Mouse (Mus musculus) kidney, embryonic 14.5 days (tissue): ENCODE results near the gene Acot6. TPM values are rescaled to one million over a fixed set of nuclear protein-coding genes. Genes with fewer than 3 reads are reported as not detected.

Source experiments
- ATAC-seq: fragments of 200-750 bp; cut with Nextera tagmentation; 2 replicates; pipeline ENCODE4 v1.8.0; 2017; ENCODE audit warnings: moderate number of reproducible peaks, mild to moderate bottlenecking, moderate TSS enrichment, moderate library complexity; ENCODE audit not compliant: low FRiP score, low TSS enrichment
- H3K27ac ChIP-seq: fragments of 300-500 bp; sonication (generic); 2 replicates; pipeline ENCODE4 v1.5.1; 2014; ENCODE audit warnings: low read depth, mild to moderate bottlenecking, low read length, moderate library complexity, mixed read lengths
- H3K27me3 ChIP-seq: fragments of 300-500 bp; sonication (generic); 2 replicates; pipeline ENCODE4 v1.6.1; 2014; ENCODE audit warnings: mild to moderate bottlenecking, low read length; ENCODE audit not compliant: control insufficient read depth, insufficient read depth
- H3K36me3 ChIP-seq: fragments of 300-500 bp; sonication (generic); 2 replicates; pipeline ENCODE4 v1.6.1; 2014; ENCODE audit warnings: low read length, mixed read lengths; ENCODE audit not compliant: control insufficient read depth, insufficient read depth
- H3K4me1 ChIP-seq: fragments of 300-500 bp; sonication (generic); 2 replicates; pipeline ENCODE4 v1.6.1; 2014; ENCODE audit warnings: low read length, mixed read lengths; ENCODE audit not compliant: control insufficient read depth, insufficient read depth
- H3K4me2 ChIP-seq: fragments of 300-500 bp; sonication (generic); replicated peaks from 2 replicates; pipeline ENCODE4 v1.6.1; 2014; ENCODE audit warnings: low read depth, mild to moderate bottlenecking, low read length
- H3K4me3 ChIP-seq: fragments of 300-500 bp; sonication (generic); 2 replicates; pipeline ENCODE4 v1.5.1; 2014; ENCODE audit warnings: mild to moderate bottlenecking, low read length
- H3K9ac ChIP-seq: fragments of 300-500 bp; sonication (generic); 2 replicates; pipeline ENCODE4 v1.6.1; 2014; ENCODE audit warnings: low read depth, mild to moderate bottlenecking, low read length, moderate library complexity
- H3K9me3 ChIP-seq: fragments of 300-500 bp; sonication (generic); 2 replicates; pipeline ENCODE4 v1.6.1; 2016; ENCODE audit warnings: low read length; ENCODE audit not compliant: control insufficient read depth
- WGBS: fragments of 180-500 bp; shearing (Covaris S2); extraction: QIAGEN DNeasy Blood & Tissue Kit; methylation state at CpG from one replicate; pipeline ENCODE4 v1.1.7; 2014; 5-methylcytosine and 5-hydroxymethylcytosine counted together
- polyA plus RNA-seq: library from polyadenylated mRNA; unstranded; fragments of >200 nt; fragmentation: Nextera tagmentation; extraction: Ambion mirVana; gene quantifications from 2 replicates; pipeline ENCODE4 v1.2.1, GENCODE M21; 2014

Gene Acot6
- polyA plus RNA-seq, 1 experiment from 2014 or later: 1.7 TPM

- Histone ChIP-seq H3K27ac (no peak overlapping the region), H3K27me3 (no peaks in the 10 kb centered on the region), H3K4me2 (no peak overlapping the region), H3K4me1 (peaks cover 8% of the 10 kb centered on the region; the same call in 1 of the 2 replicates), H3K9ac (no peak overlapping the region), H3K4me3 (no peak overlapping the region), H3K36me3 (no peaks in the 10 kb centered on the region), H3K9me3 (no peaks in the 10 kb centered on the region)
- no peak for ATAC-seq
- 93% methylated on average over 4 of the region's 4 CpGs for WGBS
Measured at GRCm38 (mm10) chr12:84110814-84111213, 10.4 kb downstream of the Acot6 start.

DNA sequence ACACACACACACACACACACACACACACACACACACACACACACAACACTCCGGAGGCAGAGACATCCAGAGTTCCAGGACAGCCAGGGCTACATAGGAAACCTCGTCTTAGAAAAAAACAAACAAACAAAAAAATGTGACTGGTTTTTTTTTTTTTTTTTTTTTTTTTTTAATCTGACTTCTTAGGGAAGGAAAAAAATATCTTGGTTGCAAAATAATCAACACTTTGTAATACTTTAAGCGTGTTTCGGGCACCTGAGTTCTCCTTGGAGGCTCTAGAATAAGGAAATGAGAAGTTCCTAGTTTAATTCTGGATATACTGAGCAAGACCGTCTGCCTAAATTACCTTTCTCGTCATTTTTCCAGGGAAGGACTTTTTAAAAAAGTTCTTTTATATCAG, 13.2 kb downstream of the Acot6 start:
- Histone ChIP-seq H3K4me3 (peak overlapping the region; percentile 72), H3K27me3 (no peaks in the 10 kb centered on the region), H3K4me1 (peaks cover 8% of the 10 kb centered on the region; the same call in 1 of the 2 replicates), H3K4me2 (peak overlapping the region; percentile 61), H3K9ac (no peak overlapping the region), H3K36me3 (no peaks in the 10 kb centered on the region), H3K9me3 (no peaks in the 10 kb centered on the region), H3K27ac (no peak overlapping the region)
- ATAC-seq: no peak
- WGBS: 51% methylated on average over 6 of the region's 6 CpGs

- H3K27ac ChIP-seq: peak within 1 kb of the TSS; percentile 12; the same call in 1 of the 2 replicates
- WGBS: 3% methylated on average over 30 of the region's 35 CpGs
- peak within 1 kb of the TSS; percentile 72 for H3K4me3 ChIP-seq
- H3K9ac ChIP-seq: peak within 1 kb of the TSS; percentile 66
- H3K9me3 ChIP-seq: no peaks in the 10 kb centered on the region
- no peaks in the 10 kb centered on the region for H3K27me3 ChIP-seq
- peak; percentile 97 for ATAC-seq
- no peaks in the 10 kb centered on the region for H3K36me3 ChIP-seq
- peak within 1 kb of the TSS; percentile 61 for H3K4me2 ChIP-seq
- H3K4me1 ChIP-seq: peaks cover 8% of the 10 kb centered on the region; the same call in 1 of the 2 replicates
Measured at GRCm38 (mm10) chr12:84114153-84114994, 13.9 kb downstream of the Acot6 start, which contains the start of gene Dnal1. Dnal1 (plus strand) TSS chr12:84114366.

DNA sequence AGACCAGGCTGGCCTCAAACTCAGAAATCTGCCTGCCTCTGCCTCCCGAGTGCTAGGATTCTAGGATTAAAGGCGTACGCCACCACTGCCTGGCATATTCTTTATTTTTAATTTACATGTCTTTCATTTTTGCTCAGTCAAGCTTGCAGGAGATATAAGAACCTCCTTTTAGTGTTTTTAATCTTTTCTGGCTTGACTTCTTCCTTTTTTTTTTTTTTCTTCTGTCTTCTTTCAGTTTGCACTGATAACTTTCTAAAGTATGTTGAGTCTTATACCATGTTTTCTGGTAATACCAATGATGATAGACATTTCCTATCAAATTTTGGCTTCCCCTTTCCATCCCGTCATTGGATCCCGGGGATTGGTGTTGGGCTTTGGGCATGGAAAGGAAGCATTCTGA, 19.1 kb downstream of the Acot6 start:
- Histone ChIP-seq H3K9ac (no peak overlapping the region), H3K27ac (no peak overlapping the region), H3K9me3 (no peaks in the 10 kb centered on the region), H3K4me1 (peaks cover 8% of the 10 kb centered on the region; the same call in 1 of the 2 replicates), H3K4me3 (no peak overlapping the region), H3K36me3 (no peaks in the 10 kb centered on the region), H3K4me2 (no peak overlapping the region), H3K27me3 (no peaks in the 10 kb centered on the region)
- no peak for ATAC-seq
- WGBS: 95% methylated on average over 5 of the region's 5 CpGs

DNA sequence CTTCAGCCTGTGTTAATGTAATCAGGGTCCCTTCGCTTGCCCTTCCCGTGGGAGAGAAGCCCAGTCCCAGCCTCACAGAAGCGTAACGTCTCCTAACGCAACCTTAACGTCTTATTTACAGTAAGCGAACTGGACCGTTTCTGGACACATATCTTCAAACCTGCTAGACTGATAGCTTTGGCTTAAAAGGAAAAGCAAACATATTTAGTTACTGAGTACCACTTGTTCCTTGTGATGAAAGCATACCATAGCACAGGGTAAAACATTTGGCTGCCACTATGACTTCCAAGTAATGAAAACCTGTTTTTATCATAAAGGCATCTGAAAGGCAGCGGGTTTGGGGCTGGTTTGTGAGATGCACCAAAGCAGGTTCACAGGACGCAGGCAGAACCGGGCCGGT, 25.4 kb downstream of the Acot6 start:
- H3K4me3 ChIP-seq: no peak overlapping the region
- no peaks in the 10 kb centered on the region for H3K4me1 ChIP-seq
- H3K4me2 ChIP-seq: no peak overlapping the region
- no peak overlapping the region for H3K9ac ChIP-seq
- no peak for ATAC-seq
- H3K36me3 ChIP-seq: peaks cover 11% of the 10 kb centered on the region
- H3K27ac ChIP-seq: no peak overlapping the region
- H3K27me3 ChIP-seq: no peaks in the 10 kb centered on the region
- WGBS: 69% methylated on average over 12 of the region's 12 CpGs
- H3K9me3 ChIP-seq: no peaks in the 10 kb centered on the region

DNA sequence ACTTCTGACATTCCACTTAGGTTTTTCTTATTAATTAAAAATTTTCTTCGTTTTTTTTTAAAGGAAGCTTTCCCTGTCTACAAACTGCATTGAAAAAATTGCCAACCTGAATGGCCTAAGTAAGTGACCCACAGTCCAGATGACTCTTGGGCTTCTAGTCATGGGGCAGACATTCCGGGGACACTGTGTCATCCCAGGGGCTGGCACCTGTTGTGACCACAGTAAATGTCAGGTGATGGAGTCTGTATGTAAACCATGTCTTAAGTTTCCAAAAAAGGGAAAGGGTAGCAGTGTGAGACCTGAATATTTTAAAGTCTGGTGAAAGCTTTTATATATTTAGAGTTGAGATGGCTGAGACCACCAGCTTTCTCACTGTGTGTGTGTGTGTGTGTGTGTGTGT, 26.4 kb downstream of the Acot6 start:
- Histone ChIP-seq H3K9me3 (no peaks in the 10 kb centered on the region), H3K27ac (no peak overlapping the region), H3K4me1 (no peaks in the 10 kb centered on the region), H3K9ac (no peak overlapping the region), H3K36me3 (peaks cover 11% of the 10 kb centered on the region), H3K27me3 (no peaks in the 10 kb centered on the region), H3K4me3 (no peak overlapping the region), H3K4me2 (no peak overlapping the region)
- WGBS: 85% methylated on average over 2 of the region's 2 CpGs
- ATAC-seq: no peak

DNA sequence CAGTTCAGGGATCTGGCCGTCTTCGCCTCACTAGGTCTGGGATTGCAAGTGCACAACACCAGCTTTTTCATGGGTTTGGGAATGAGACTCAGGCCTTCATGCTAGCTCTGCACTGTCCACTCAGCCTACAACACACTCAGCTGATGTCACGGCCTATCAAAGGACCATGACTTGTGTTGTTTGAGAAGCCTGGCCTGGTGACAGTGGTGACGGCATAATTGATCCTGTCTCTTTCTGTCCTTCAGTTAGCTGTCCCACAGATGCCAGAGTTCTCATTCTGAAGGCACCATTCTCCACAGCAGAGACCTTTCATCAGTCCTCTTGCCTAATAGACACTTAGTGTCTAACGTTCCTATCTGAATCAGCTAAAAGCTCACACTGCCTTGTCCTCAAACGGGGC, 28.1 kb downstream of the Acot6 start:
- ATAC-seq: no peak
- H3K36me3 ChIP-seq: peaks cover 11% of the 10 kb centered on the region
- no peak overlapping the region for H3K4me2 ChIP-seq
- H3K4me3 ChIP-seq: no peak overlapping the region
- 88% methylated on average over 6 of the region's 6 CpGs for WGBS
- H3K9me3 ChIP-seq: no peaks in the 10 kb centered on the region
- no peak overlapping the region for H3K9ac ChIP-seq
- H3K27ac ChIP-seq: no peak overlapping the region
- no peaks in the 10 kb centered on the region for H3K27me3 ChIP-seq
- H3K4me1 ChIP-seq: no peaks in the 10 kb centered on the region

DNA sequence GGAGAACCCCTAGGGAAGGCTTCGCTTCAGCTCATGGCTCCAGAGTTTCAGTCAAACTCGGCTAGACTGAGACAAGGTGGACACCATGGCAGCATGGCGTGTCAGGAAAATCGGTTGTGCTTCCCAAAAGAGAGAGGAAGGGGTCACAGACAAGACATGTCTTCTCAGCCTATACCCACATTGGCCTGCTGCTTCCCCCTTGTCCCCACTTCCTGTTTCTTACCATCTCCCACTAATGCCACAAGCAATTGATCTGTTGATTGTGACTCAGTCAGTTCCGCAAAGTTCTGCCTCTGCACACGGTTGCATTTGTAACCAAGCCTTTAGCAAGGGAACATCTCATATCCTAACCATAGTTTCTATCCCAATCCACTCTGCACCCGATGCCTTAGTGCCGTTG, 29.5 kb downstream of the Acot6 start:
- H3K27ac ChIP-seq: no peak overlapping the region
- WGBS: 91% methylated on average over 8 of the region's 8 CpGs

DNA sequence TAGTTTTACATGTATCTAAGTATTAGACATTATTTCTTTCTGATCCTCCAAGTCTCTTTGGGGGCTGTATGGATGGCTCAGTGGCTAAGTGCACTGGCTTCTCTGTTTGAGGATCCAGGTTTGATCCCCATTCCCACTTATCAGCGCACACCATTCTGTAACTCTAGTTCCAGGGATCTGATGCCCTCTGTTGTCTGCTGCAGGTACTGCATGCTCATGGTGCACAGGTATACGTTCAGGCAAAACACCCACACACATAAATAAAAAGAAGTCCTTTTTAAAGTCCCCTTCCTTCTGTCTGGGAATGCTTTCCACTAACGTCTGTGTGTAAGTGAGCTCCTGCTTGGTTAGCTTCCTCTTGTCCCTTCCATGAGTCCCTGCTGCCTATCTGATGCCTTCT, 31.8 kb downstream of the Acot6 start:
- no peak for ATAC-seq
- Histone ChIP-seq H3K27me3 (no peaks in the 10 kb centered on the region), H3K36me3 (peaks cover 22% of the 10 kb centered on the region), H3K4me3 (no peak overlapping the region), H3K9me3 (no peaks in the 10 kb centered on the region), H3K9ac (no peak overlapping the region), H3K27ac (no peak overlapping the region), H3K4me2 (no peak overlapping the region), H3K4me1 (no peaks in the 10 kb centered on the region)
- WGBS: 63% methylated on average over 3 of the region's 3 CpGs

More for the DNA sequence above, 29.5 kb downstream of the Acot6 start:
- H3K9me3 ChIP-seq: no peaks in the 10 kb centered on the region
- no peak for ATAC-seq
- H3K36me3 ChIP-seq: peaks cover 11% of the 10 kb centered on the region
- H3K4me1 ChIP-seq: no peaks in the 10 kb centered on the region
- H3K4me2 ChIP-seq: no peak overlapping the region
- H3K9ac ChIP-seq: no peak overlapping the region
- H3K4me3 ChIP-seq: no peak overlapping the region
- no peaks in the 10 kb centered on the region for H3K27me3 ChIP-seq
